Mouse (Mus musculus) MEL (cell line): ENCODE measurements around the gene Syt7. TPM values are rescaled to one million over a fixed set of nuclear protein-coding genes. Genes with fewer than 3 reads are reported as not detected.

Experiments used
- DNase-seq: peaks from one replicate; pipeline ENCODE4 v3.0.0; 2011; ENCODE audit warnings: low read depth, low spot score
- H3K27ac ChIP-seq: 2 replicates; pipeline ENCODE4 v1.5.1; 2012; ENCODE audit warnings: low read depth, mild to moderate bottlenecking, control low read depth, low read length, moderate library complexity; ENCODE audit not compliant: control insufficient read depth
- H3K27me3 ChIP-seq, 2 experiments: fragments of 150-350 bp in 1 of 2; sonication (generic) in 1 of 2; 2 replicates each; pipeline ENCODE4 v1.6.1; 2012; ENCODE audit warnings: low read length in 2 of 2, mild to moderate bottlenecking in 2 of 2, improper control_type of control experiment in 1 of 2, moderate library complexity in 1 of 2; ENCODE audit not compliant: insufficient read depth in 2 of 2, control insufficient read depth in 1 of 2
- H3K36me3 ChIP-seq, 2 experiments: 2 replicates each; pipeline ENCODE4 v1.6.1; 2012 to 2014; ENCODE audit warnings: low read length in 2 of 2, improper control_type of control experiment in 1 of 2, inconsistent platforms in 1 of 2, mild to moderate bottlenecking in 1 of 2; ENCODE audit not compliant: insufficient read depth in 2 of 2, control insufficient read depth in 1 of 2
- H3K4me1 ChIP-seq, 2 experiments: fragments of 150-350 bp in 1 of 2; sonication (generic) in 1 of 2; 2 replicates each; pipeline ENCODE4 v1.6.1; 2012; ENCODE audit warnings: low read length in 2 of 2, improper control_type of control experiment in 1 of 2, mild to moderate bottlenecking in 1 of 2; ENCODE audit not compliant: insufficient read depth in 2 of 2, control insufficient read depth in 1 of 2
- H3K4me3 ChIP-seq, 2 experiments: fragments of 150-350 bp in 1 of 2; sonication (generic) in 1 of 2; 2 replicates each; pipeline ENCODE4 v1.5.1; 2012; ENCODE audit warnings: low read depth in 2 of 2, low read length in 2 of 2, mild to moderate bottlenecking in 2 of 2, moderate library complexity in 2 of 2, control low read depth in 1 of 2, improper control_type of control experiment in 1 of 2; ENCODE audit not compliant: control insufficient read depth in 1 of 2, insufficient read depth in 1 of 2
- H3K79me2 ChIP-seq: 2 replicates; pipeline ENCODE4 v1.6.1; 2012; ENCODE audit warnings: mild to moderate bottlenecking, low read length, moderate library complexity; ENCODE audit not compliant: control insufficient read depth, poor library complexity, insufficient read depth
- H3K9ac ChIP-seq: 2 replicates; pipeline ENCODE4 v1.6.1; 2012; ENCODE audit warnings: low read depth, mild to moderate bottlenecking, control low read depth, low read length, moderate library complexity; ENCODE audit not compliant: control insufficient read depth, poor library complexity, severe bottlenecking
- H3K9me3 ChIP-seq: fragments of 150-350 bp; sonication (generic); replicated peaks from 2 replicates; pipeline ENCODE4 v1.6.1; 2012; ENCODE audit warnings: mild to moderate bottlenecking, low read length, improper control_type of control experiment, moderate library complexity; ENCODE audit not compliant: insufficient read depth
- CTCF ChIP-seq, 3 experiments: IDR thresholded peaks in 2 of 3; conservative IDR thresholded peaks in 1 of 3; 2 replicates each; pipeline ENCODE4 v1.5.1; 2011 to 2012; ENCODE audit warnings: low read length in 3 of 3, low read depth in 2 of 3, mild to moderate bottlenecking in 2 of 3, improper control_type of control experiment in 1 of 3, inconsistent platforms in 1 of 3, mixed read lengths in 1 of 3, moderate library complexity in 1 of 3; ENCODE audit not compliant: control insufficient read depth in 1 of 3, insufficient read depth in 1 of 3, poor library complexity in 1 of 3, severe bottlenecking in 1 of 3
- ELF1 ChIP-seq: IDR thresholded peaks from 2 replicates; pipeline ENCODE4 v1.6.1; 2014; ENCODE audit warnings: low read depth, mild to moderate bottlenecking, inconsistent platforms, low read length, improper control_type of control experiment, moderate library complexity
- EP300 ChIP-seq, 2 experiments: IDR thresholded peaks; 2 replicates each; pipeline ENCODE4 v1.6.1; 2011; ENCODE audit warnings: improper control_type of control experiment in 2 of 2, low read length in 2 of 2, low read depth in 1 of 2, mild to moderate bottlenecking in 1 of 2
- ETS1 ChIP-seq: IDR thresholded peaks from 2 replicates; pipeline ENCODE4 v1.6.1; 2012; ENCODE audit warnings: low read depth, mild to moderate bottlenecking, inconsistent platforms, low read length, improper control_type of control experiment, moderate library complexity
- GABPA ChIP-seq: IDR thresholded peaks from 2 replicates; pipeline ENCODE4 v1.6.1; 2012; ENCODE audit warnings: low read depth, mild to moderate bottlenecking, inconsistent platforms, low read length, improper control_type of control experiment, moderate library complexity
- HCFC1 ChIP-seq: IDR thresholded peaks from 2 replicates; pipeline ENCODE4 v1.6.1; 2012; ENCODE audit warnings: low read depth, mild to moderate bottlenecking, inconsistent platforms, low read length, improper control_type of control experiment, moderate library complexity
- JUND ChIP-seq: IDR thresholded peaks from 2 replicates; pipeline ENCODE4 v1.6.1; 2011; ENCODE audit warnings: low read depth, mild to moderate bottlenecking, improper control_type of control experiment, low read length
- MAFK ChIP-seq: IDR thresholded peaks from 2 replicates; pipeline ENCODE4 v1.6.1; 2011; ENCODE audit warnings: low read depth, mild to moderate bottlenecking, low read length, improper control_type of control experiment, borderline replicate concordance
- MAZ ChIP-seq: IDR thresholded peaks from 2 replicates; pipeline ENCODE4 v1.6.1; 2012; ENCODE audit warnings: low read depth, mild to moderate bottlenecking, inconsistent platforms, low read length, improper control_type of control experiment
- MEF2A ChIP-seq: IDR thresholded peaks from 2 replicates; pipeline ENCODE4 v1.6.1; 2014; ENCODE audit warnings: low read depth, mild to moderate bottlenecking, inconsistent platforms, low read length, improper control_type of control experiment; ENCODE audit not compliant: poor library complexity, insufficient replicate concordance, severe bottlenecking; ENCODE audit errors: extremely low read depth
- MYC ChIP-seq: IDR thresholded peaks from 2 replicates; pipeline ENCODE4 v1.6.1; 2011; ENCODE audit warnings: low read depth, mild to moderate bottlenecking, low read length, improper control_type of control experiment, moderate library complexity
- NELFE ChIP-seq: IDR thresholded peaks from 2 replicates; pipeline ENCODE4 v1.6.1; 2011; ENCODE audit warnings: low read depth, low read length, improper control_type of control experiment
- RCOR1 ChIP-seq: IDR thresholded peaks from 2 replicates; pipeline ENCODE4 v1.6.1; 2012; ENCODE audit warnings: low read depth, mild to moderate bottlenecking, inconsistent platforms, low read length, improper control_type of control experiment
- SIN3A ChIP-seq: IDR thresholded peaks from 2 replicates; pipeline ENCODE4 v1.6.1; 2012; ENCODE audit warnings: low read length, improper control_type of control experiment, inconsistent platforms
- TCF12 ChIP-seq: IDR thresholded peaks from 2 replicates; pipeline ENCODE4 v1.6.1; 2014; ENCODE audit warnings: low read depth, mild to moderate bottlenecking, inconsistent platforms, low read length, improper control_type of control experiment, moderate library complexity
- USF1 ChIP-seq: IDR thresholded peaks from 2 replicates; pipeline ENCODE4 v1.6.1; 2014; ENCODE audit warnings: low read depth, mild to moderate bottlenecking, inconsistent platforms, low read length, improper control_type of control experiment, moderate library complexity
- ZNF384 ChIP-seq: IDR thresholded peaks from 2 replicates; pipeline ENCODE4 v1.6.1; 2012; ENCODE audit warnings: low read depth, mild to moderate bottlenecking, inconsistent platforms, low read length, improper control_type of control experiment
- polyA plus RNA-seq, 2 experiments: library from polyadenylated mRNA; stranded (reverse) in 1 of 2; unstranded in 1 of 2; fragments of >175 nt in 1 of 2; fragments of >200 nt in 1 of 2; gene quantifications; 2 replicates each; pipeline versions ENCODE4 v1.2.1 to v1.2.4; 2012; ENCODE audit warnings: low replicate concordance in 2 of 2, low read depth in 1 of 2; ENCODE audit not compliant: insufficient read length in 2 of 2, insufficient read depth in 1 of 2, missing spikeins in 1 of 2
- total RNA-seq: library from RNA; depleted of rRNA; stranded (reverse); fragments of 300-350 nt; gene quantifications from 2 replicates; pipeline ENCODE4 v1.2.3, GENCODE M21; 2012

Gene Syt7
- total and polyA plus RNA-seq, 3 experiments: not detected

- Histone ChIP-seq H3K4me3 (no peak overlapping the region), H3K79me2 (no peaks in the 10 kb centered on the region), H3K27me3 (no peaks in the 10 kb centered on the region), H3K9ac (no peak overlapping the region), H3K9me3 (no peaks in the 10 kb centered on the region), H3K4me1 (no peaks in the 10 kb centered on the region), H3K36me3 (no peaks in the 10 kb centered on the region), H3K27ac (no peak overlapping the region)
- no peak for TF ChIP-seq USF1
- no peak for TF ChIP-seq MAFK
- TF ChIP-seq TCF12: no peak
- TF ChIP-seq CTCF (IDR thresholded peaks at IDR 0.05 in 2 of 3, conservative IDR thresholded peaks at IDR 0.05 in 1 of 3; ENCODE audit: control insufficient read depth in 1 of 3, insufficient read depth in 1 of 3, low read depth in 2 of 3, low read length in 3 of 3, poor library complexity in 1 of 3, severe bottlenecking in 1 of 3): peak in 1 of 3 experiments; percentile 4; a peak in 1 of 6 replicates
- TF ChIP-seq EP300 (IDR thresholded peaks at IDR 0.05; ENCODE audit: low read depth in 1 of 2, low read length in 2 of 2): no peak
- no peak for TF ChIP-seq SIN3A
- no peak for DNase-seq
These were observed 6.3 kb downstream of the Syt7 start for GRCm38 (mm10) chr19:10395174-10395573.

- no peak overlapping the region for H3K4me3 ChIP-seq
- no peak for TF ChIP-seq RCOR1
- TF ChIP-seq GABPA: no peak
- no peak for TF ChIP-seq ELF1
- TF ChIP-seq ZNF384: no peak
- no peak for TF ChIP-seq MAZ
- TF ChIP-seq MYC: no peak
- TF ChIP-seq USF1: no peak
- no peak for TF ChIP-seq CTCF (IDR thresholded peaks at IDR 0.05 in 2 of 3, conservative IDR thresholded peaks at IDR 0.05 in 1 of 3; ENCODE audit: control insufficient read depth in 1 of 3, insufficient read depth in 1 of 3, low read depth in 2 of 3, low read length in 3 of 3, poor library complexity in 1 of 3, severe bottlenecking in 1 of 3)
- no peak for TF ChIP-seq ETS1
- no peak for TF ChIP-seq HCFC1
- no peak for TF ChIP-seq MEF2A
- no peak for TF ChIP-seq MAFK
- no peak for TF ChIP-seq TCF12
- TF ChIP-seq NELFE: no peak
- TF ChIP-seq JUND: no peak
- H3K27ac ChIP-seq: no peak overlapping the region
- H3K36me3 ChIP-seq: no peaks in the 10 kb centered on the region
- no peaks in the 10 kb centered on the region for H3K79me2 ChIP-seq
- no peaks in the 10 kb centered on the region for H3K27me3 ChIP-seq
- no peaks in the 10 kb centered on the region for H3K4me1 ChIP-seq
- DNase-seq: no peak
- H3K9me3 ChIP-seq: no peaks in the 10 kb centered on the region
- no peak overlapping the region for H3K9ac ChIP-seq
These were observed 8.1 kb downstream of the Syt7 start for GRCm38 (mm10) chr19:10396962-10397361.
